In genomic region chr12:3238361-3239051, GRCm38 (mm10) we compare ENCODE assay signal across 12 mouse cellular contexts.
DNase-seq lines count a peak whose midpoint lies in the region; ATAC-seq lines count a peak whose summit lies in the region.
"Had no signal": no experiment of that assay in that cellular context is flagged by ENCODE, and none has a peak within 500 bp of the region (broad histone marks: within the 10 kb centered on the region; RNA-seq: fewer than 3 reads in every experiment).

No protein-coding gene starts in this region.

- H3K27me3 ChIP-seq in neural tube, embryonic 15.5 days (replicated peaks): no peaks in the 10 kb centered on the region
- no peaks in the 10 kb centered on the region for H3K27me3 ChIP-seq in embryonic facial prominence, embryonic 11.5 days (ENCODE audit: control insufficient read depth, insufficient read depth, low read length)
- no peaks in the 10 kb centered on the region for H3K27me3 ChIP-seq in splenic B cell, adult 2 months (ENCODE audit: control insufficient read depth, insufficient read depth, low read length, poor library complexity, severe bottlenecking)
- H3K27me3 ChIP-seq: CH12.LX; heart, embryonic 15.5 days; neural tube, embryonic 13.5 days had no signal

- no peak overlapping the region for H3K4me2 ChIP-seq in neural tube, embryonic 15.5 days
- H3K4me2 ChIP-seq in embryonic facial prominence, embryonic 11.5 days (ENCODE audit: low read depth, low read length): no peak overlapping the region
- H3K4me2 ChIP-seq: heart, embryonic 15.5 days; neural tube, embryonic 13.5 days had no signal

- H3K27ac ChIP-seq in neural tube, embryonic 15.5 days (replicated peaks): no peak overlapping the region
- H3K27ac ChIP-seq in embryonic facial prominence, embryonic 11.5 days (replicated peaks; ENCODE audit: low read depth, low read length): no peak overlapping the region
- H3K27ac ChIP-seq: heart, embryonic 15.5 days; liver, embryonic 14.5 days; neural tube, embryonic 13.5 days had no signal

- DNase-seq in cerebellum, adult 8-10 months: peak; percentile 37
- no peak for DNase-seq in cerebellum, postnatal 25 days
- DNase-seq in neural tube, embryonic 10.5 days (ENCODE audit: extremely low spot score, low spot score): peak; percentile 27
- DNase-seq in embryonic facial prominence, embryonic 11.5 days (ENCODE audit: low spot score): peak; percentile 1
- DNase-seq in splenic B cell, adult 2 months (ENCODE audit: low read depth, low spot score): peak; percentile 76
- DNase-seq in layer of hippocampus, adult 9-11 months: no peak
- DNase-seq in layer of hippocampus, adult 18-20 months (ENCODE audit: low spot score in 2 of 2): no peak

- no peak overlapping the region for H3K9ac ChIP-seq in neural tube, embryonic 15.5 days (replicated peaks)
- no peak overlapping the region for H3K9ac ChIP-seq in embryonic facial prominence, embryonic 11.5 days (replicated peaks; ENCODE audit: low read length)
- H3K9ac ChIP-seq: heart, embryonic 15.5 days; liver, embryonic 14.5 days; neural tube, embryonic 13.5 days had no signal

- peaks cover 19% of the 10 kb centered on the region; the same call in 1 of the 2 replicates for H3K4me1 ChIP-seq in neural tube, embryonic 15.5 days
- H3K4me1 ChIP-seq in embryonic facial prominence, embryonic 11.5 days (ENCODE audit: control insufficient read depth, insufficient read depth, low read length): no peaks in the 10 kb centered on the region

- H3K9me3 ChIP-seq in neural tube, embryonic 15.5 days (replicated peaks): no peaks in the 10 kb centered on the region
- H3K9me3 ChIP-seq in embryonic facial prominence, embryonic 11.5 days (replicated peaks; ENCODE audit: control insufficient read depth, low read length): no peaks in the 10 kb centered on the region; the same call in 1 of the 2 replicates
- H3K9me3 ChIP-seq: heart, embryonic 15.5 days; neural tube, embryonic 13.5 days had no signal

- 72% methylated on average over 16 of the region's 16 CpGs for WGBS in neural tube, embryonic 15.5 days
- WGBS in embryonic facial prominence, embryonic 11.5 days: 94% methylated on average over 16 of the region's 16 CpGs

- H3K4me3 ChIP-seq in neural tube, embryonic 15.5 days (replicated peaks): no peak overlapping the region
- no peak overlapping the region for H3K4me3 ChIP-seq in embryonic facial prominence, embryonic 11.5 days (ENCODE audit: low read depth, low read length)
- H3K4me3 ChIP-seq: heart, embryonic 15.5 days; neural tube, embryonic 13.5 days had no signal

- ATAC-seq in neural tube, embryonic 15.5 days (ENCODE audit: low FRiP score): no peak
- no peak for ATAC-seq in embryonic facial prominence, embryonic 11.5 days (replicated peaks; ENCODE audit: insufficient number of reproducible peaks, low FRiP score, low TSS enrichment, low read depth)

- H3K36me3 ChIP-seq in neural tube, embryonic 15.5 days: peaks cover 31% of the 10 kb centered on the region
- peaks cover 13% of the 10 kb centered on the region for H3K36me3 ChIP-seq in embryonic facial prominence, embryonic 11.5 days (replicated peaks; ENCODE audit: control insufficient read depth, insufficient read depth, low read depth, low read length)
- H3K36me3 ChIP-seq in splenic B cell, adult 2 months (ENCODE audit: control insufficient read depth, insufficient read depth, low read length, poor library complexity, severe bottlenecking): peaks cover 8% of the 10 kb centered on the region

Comparison
In these comparisons a context has a peak if more than half of its experiments do, and no peak if none do; other contexts are left out.
1. DNase-seq: peak in cerebellum, adult 8-10 months (single experiment), neural tube, embryonic 10.5 days (single experiment), embryonic facial prominence, embryonic 11.5 days (single experiment) and splenic B cell, adult 2 months (single experiment); none in cerebellum, postnatal 25 days (0 of 2), layer of hippocampus, adult 9-11 months (single experiment) and layer of hippocampus, adult 18-20 months (0 of 2).